Mouse (Mus musculus) bone marrow macrophage, adult 2 months (primary cell): ENCODE measurements at regions not wholly inside any gene's neighbourhood (a gene's known extent, or its start where the extent isn't known, plus 50 kb on each side); places are given as distances from the start of the nearest gene placed in this dataset.

Source experiments
- CTCF ChIP-seq: IDR thresholded peaks from 2 replicates; pipeline ENCODE4 v1.5.1; 2012; ENCODE audit warnings: low read depth, mild to moderate bottlenecking, low read length, moderate library complexity
- POLR2A ChIP-seq: IDR thresholded peaks from 2 replicates; pipeline ENCODE4 v1.6.1; 2012; ENCODE audit warnings: mild to moderate bottlenecking, low read depth, low read length, borderline replicate concordance

DNA sequence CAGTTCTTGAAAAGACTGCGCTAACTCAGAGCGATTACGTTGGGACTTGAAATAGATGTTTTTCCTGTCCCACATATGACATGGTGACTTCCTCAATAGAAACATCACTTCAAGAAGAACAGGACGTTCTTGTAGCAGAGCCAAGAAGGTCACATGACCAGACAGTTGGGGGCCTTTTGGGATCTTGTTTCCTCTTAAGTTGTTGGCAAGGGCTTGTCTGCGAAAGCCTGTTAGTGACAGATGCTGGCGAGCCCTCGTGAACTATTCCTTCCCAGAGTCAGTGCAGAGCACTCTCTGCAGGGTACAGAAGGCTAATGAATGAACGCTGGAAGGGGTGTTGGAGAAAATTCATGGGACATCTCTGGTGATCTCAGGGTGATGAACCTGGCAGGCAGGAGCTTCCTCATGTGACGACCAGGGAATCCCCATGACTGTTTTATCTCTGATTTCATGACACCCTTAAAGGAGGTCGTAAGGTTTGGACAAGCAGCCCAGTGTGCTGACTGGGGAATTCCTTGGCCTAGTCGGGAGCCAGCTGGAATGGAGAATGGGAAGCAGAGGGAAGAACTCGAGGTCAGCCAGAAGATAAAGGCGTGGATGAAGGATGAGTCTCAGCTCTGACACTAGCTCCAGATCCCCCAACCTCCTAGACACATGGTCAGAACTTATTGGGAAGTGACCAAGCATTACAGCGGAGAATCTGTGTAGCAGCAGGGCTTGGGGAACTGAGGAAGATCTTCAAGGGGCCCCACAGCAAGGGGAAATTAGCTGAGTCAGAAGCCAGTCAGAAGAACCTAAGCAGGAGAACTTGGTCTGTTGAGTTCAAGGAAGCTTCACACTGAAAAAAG lies 59.1 kb downstream of the Fos start:
- TF ChIP-seq POLR2A (no peak), CTCF (no peak)
